Mouse (Mus musculus): ENCODE data around the gene Il2rb.

DNA sequence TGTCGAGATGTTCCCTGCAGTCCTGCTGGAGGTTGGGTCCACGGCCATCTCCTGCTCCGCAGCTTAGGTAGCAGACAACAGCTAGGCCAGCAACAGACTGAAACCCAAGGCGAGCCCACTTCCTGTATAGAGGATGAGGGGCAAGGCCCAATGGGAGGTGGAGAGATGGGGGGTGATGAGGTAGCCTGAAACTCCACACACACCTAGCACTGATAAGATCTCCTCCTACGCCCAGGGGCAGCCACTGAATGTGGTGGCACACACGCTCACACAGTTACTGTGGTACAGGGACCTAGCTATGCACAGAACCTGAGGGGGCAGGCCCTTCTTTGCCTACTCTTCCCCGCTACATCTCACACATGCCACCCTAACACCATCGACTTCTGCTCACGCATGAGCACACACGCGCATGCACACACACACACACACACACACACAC, at the start of gene Il2rb:
- no peak for TF ChIP-seq CTCF (IDR thresholded peaks at IDR 0.05; ENCODE audit: low read depth)
- no peak for TF ChIP-seq EP300 (IDR thresholded peaks at IDR 0.05; ENCODE audit: low read depth)

All from liver, postnatal 0 days (tissue).